Mouse (Mus musculus): Measurements from ENCODE around the gene Ptprn2.

Ptprn2 gene

GRCm38 (mm10) chr12:116968215-116968939, 482.9 kb downstream of the Ptprn2 start:
- DNase-seq (ENCODE audit: low read depth, low spot score) = no peak

DNA sequence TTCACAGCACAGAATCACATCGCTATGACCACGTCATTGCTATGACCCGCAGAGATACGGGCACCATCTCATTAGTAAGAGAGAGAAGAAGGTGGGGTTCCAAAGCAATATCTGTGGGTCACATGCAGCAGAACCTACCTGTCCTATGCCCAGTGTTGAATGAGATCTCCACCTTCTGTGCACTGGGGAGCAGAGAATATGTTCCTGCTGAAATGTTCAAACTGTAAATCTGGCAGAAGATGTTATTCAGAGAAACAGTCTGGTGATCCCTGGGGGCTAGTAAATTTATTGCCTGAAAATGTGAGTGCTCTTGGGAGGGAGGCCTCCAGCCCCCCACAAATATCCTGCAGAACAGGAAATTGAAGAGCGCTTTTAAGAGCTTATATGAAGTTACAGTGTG, 490.0 kb downstream of the Ptprn2 start:
- DNase-seq (ENCODE audit: low read depth, low spot score) = no peak

DNA sequence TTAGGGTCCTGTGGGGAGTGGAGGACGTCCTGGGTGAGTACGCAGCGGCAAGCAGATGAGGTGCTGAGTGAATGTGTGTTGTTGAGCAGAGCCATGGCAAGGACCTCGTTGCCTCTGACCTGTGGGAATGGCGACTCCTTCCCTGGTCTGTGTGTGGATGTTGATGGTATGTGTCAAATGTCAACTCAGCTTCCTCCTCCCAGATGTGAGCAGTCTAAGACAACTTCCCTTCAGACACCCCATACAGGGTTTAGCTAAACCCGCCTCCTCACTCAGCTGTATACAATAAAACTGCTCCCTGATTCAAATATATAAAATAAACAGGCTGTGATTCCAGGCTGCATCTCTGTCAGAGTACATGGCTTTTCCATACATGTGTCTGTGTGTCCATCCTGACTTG, 491.5 kb downstream of the Ptprn2 start:
- no peak for DNase-seq (ENCODE audit: low read depth, low spot score)

DNA sequence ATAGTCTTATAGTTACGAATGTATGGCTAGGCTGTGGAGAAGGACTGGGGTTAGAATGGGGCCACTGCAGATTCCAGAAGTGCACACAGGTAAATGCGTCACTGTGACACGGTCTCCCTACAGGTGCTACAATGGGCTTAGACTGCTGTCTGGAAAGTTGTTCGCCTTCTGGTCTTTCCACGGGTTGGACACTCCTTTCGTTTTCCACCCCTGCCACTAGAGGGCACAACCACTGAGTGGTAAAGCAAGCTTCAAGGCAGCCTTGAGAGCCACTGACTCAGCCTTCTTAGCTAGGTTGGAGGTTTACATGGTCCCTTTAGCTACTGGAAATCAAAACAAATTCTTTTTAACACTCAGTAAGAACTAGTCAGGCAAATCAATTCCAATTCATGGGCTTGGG, 492.7 kb downstream of the Ptprn2 start:
- DNase-seq (ENCODE audit: low read depth, low spot score) = no peak

DNA sequence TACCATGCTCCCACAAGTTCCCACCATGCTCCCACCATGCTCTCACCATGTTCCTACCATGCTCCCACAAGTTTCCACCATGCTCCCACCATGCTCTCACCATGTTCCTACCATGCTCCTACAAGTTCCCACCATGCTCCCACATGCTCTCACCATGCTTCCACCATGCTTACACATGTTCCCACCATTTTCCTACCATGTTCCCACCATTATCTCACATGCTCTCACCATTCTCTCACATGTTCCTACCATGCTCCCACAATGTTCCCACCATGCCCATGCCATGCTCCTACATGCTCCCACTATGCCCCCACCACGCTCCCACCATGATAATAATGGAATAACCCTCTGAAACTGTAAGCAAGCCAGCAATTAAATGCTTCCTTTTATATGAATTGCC, 495.8 kb downstream of the Ptprn2 start:
- DNase-seq (ENCODE audit: low read depth, low spot score) = no peak

- DNase-seq (ENCODE audit: low read depth, low spot score) = no peak
Measured at GRCm38 (mm10) chr12:116989144-116989543, 503.6 kb downstream of the Ptprn2 start.

DNA sequence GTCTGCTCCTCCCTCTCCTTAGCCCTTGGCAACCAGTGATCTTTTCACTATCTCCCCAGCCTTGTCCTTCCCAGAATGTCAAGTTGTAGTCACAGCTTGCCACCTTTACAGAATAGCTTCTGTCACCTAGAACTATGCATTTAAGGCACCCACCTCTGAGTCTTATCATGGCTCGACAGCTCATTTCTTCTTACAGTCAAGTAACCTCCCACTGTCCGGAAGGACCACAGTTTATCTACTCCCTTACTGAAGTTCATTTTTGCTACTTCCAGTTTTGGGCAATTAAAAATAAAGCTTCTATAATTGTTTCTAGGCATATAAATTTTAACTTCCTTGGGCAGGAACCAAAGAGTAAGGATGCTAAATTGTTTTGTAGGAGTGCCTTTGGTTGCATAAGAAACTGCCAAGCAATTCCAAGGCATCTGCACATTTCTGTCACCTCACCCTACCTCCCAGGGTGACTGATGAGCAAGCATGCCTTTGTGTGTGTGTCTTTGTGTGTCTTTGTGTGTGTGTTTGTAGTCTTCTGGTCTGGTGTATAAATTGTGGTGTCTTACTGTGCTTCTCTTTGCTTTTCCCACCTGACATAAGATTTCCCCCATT, 516.1 kb downstream of the Ptprn2 start:
- no peak for DNase-seq (ENCODE audit: low read depth, low spot score)

DNA sequence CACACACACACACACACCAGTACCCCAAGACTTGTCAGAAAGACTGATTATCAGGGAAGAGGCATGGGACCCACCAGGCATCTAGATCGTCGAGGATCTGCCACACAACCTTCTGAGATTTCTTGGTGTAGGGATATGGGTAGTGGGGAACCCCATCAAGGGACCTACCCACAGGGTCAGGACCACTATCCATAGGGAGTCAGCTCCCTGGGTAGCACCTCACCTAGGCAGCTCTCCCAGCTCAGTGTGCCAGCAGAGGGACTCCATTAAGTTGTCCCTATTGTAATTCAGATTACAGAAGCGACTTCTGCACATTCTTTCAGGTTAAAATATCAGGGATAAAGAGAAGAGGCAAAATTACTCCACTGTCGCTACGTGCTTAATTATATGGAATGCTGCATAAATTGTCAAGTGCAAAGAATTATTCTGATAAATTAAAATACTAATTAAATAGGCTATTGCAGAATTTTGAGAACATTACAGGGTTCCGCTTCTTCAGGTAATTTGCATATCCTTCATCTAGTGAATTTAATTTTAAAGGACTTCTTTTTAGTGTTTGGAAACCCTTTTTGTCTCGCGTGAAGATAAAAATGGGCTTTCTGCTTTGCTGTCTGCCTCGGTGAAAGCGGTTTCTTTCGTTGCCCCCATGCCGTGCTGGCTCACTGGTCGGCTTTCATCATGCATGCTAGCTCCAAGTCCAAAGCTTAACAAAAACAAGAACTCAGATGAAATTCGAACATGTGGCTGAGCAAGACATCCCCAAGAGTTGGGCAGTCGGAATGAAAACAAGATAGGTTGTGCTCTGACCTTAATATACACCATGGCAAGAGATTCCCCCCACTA, 531.5 kb downstream of the Ptprn2 start:
- no peak for DNase-seq (ENCODE audit: low read depth, low spot score)

GRCm38 (mm10) chr12:117017912-117018311, 532.4 kb downstream of the Ptprn2 start:
- DNase-seq (ENCODE audit: low read depth, low spot score) = no peak

DNA sequence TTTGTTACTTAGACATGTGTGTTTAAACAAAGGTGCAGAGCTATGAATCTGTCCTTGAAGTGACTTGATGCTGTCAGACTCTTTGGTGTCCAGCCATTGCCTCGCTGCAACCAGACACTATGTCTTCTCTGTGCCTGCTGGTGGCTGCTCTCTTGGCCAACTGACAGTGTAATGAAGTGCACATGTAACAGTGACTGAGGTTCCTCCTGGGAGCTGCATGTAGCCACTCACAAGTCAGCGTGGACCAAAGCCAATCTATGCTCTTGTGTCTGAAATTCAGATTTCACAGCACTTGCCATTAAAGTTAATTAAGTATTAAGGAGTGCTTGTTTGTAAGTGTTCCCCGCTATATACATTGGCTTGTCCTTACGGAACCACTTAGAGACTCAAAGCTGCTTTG, 537.7 kb downstream of the Ptprn2 start:
- no peak for DNase-seq (ENCODE audit: low read depth, low spot score)

DNA sequence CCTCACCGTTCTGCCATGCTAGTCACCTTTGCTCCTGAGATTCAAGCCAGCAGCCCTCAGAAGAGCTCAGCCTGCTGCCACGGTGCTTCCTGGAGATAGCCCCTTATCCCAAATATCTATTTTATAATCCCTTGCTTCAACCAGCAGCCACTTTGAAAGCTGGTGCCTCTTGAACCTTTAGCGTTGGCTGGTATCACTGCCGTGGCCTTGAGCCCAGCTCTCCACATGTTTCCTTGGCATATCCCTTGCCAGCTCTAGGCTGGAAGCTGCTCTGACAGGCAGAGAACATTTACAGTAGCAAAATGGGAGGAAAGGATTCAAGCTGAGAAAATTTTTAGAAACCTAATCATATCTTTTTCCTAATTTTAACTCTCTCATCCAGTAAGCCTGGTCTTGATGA, 539.4 kb downstream of the Ptprn2 start:
- DNase-seq (ENCODE audit: low read depth, low spot score) = no peak

DNA sequence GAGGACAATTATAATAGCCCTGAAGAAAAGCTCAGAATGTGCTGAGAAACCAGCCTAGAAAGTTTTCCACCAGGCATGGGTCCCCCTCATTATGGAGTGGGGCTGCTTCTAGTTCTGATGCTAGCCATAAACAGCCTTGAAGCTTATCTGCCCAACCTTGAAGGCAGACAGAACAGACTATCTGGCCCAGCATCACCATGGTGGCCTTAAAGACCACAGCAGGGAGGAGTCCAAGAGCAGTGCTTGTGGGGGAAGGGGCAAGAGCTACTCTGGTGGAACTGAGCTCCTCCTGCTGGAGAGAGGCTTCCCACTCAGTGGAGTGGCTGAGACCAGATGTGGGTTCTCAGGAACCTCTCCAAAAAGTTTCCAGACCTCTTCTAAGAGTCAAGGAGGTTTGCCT, 540.2 kb downstream of the Ptprn2 start:
- DNase-seq (ENCODE audit: low read depth, low spot score) = no peak

DNA sequence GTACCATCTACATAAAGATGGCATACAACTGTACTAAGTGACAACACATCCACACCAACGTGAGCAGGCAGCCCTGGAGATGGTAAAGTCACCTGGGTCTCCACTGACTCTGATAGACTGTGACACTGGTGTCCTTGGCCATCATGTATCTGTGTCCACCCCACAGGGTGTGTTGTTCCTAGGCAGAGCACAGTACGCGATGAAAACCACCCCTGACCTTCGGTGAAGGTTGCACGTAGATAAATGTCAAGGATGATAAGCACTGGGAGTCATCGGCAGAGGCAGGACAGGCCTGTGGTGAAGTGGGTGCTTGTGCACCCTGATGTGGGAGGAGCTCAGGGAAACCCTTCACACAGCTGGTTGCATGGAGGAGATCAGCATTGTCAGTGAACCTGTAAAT, 541.8 kb downstream of the Ptprn2 start:
- no peak for DNase-seq (ENCODE audit: low read depth, low spot score)

GRCm38 (mm10) chr12:117028333-117028961, 542.9 kb downstream of the Ptprn2 start:
- no peak for DNase-seq (ENCODE audit: low read depth, low spot score)

GRCm38 (mm10) chr12:117033172-117033571, 547.7 kb downstream of the Ptprn2 start:
- no peak for DNase-seq (ENCODE audit: low read depth, low spot score)

- no peak for DNase-seq (ENCODE audit: low read depth, low spot score)
Measured at GRCm38 (mm10) chr12:117034506-117034905, 549.0 kb downstream of the Ptprn2 start.

- DNase-seq (ENCODE audit: low read depth, low spot score) = no peak
Measured at GRCm38 (mm10) chr12:117035243-117035642, 549.7 kb downstream of the Ptprn2 start.

DNA sequence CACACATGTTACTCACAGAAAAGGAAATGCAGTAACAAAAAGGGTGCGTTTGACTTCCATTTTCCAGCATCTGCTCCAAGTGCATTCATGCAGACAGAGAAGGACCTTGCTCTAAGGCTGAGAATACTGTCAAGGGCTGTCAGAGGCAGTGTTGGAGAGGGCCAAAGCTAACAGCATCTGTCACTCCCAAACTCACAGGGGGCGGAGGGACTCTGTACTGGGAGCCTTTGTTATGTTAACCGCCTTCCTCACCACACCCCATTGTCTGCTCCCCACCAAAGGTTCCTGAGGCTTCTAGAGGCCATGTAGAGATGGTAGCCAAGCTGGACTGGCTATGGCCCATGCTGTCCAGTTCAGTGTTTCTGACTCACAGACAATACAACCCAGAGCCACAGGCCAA, 553.9 kb downstream of the Ptprn2 start:
- DNase-seq (ENCODE audit: low read depth, low spot score) = no peak

GRCm38 (mm10) chr12:117041409-117041808, 555.9 kb downstream of the Ptprn2 start:
- no peak for DNase-seq (ENCODE audit: low read depth, low spot score)

- no peak for DNase-seq (ENCODE audit: low read depth, low spot score)
Measured at GRCm38 (mm10) chr12:117042706-117043105, 557.2 kb downstream of the Ptprn2 start.

DNA sequence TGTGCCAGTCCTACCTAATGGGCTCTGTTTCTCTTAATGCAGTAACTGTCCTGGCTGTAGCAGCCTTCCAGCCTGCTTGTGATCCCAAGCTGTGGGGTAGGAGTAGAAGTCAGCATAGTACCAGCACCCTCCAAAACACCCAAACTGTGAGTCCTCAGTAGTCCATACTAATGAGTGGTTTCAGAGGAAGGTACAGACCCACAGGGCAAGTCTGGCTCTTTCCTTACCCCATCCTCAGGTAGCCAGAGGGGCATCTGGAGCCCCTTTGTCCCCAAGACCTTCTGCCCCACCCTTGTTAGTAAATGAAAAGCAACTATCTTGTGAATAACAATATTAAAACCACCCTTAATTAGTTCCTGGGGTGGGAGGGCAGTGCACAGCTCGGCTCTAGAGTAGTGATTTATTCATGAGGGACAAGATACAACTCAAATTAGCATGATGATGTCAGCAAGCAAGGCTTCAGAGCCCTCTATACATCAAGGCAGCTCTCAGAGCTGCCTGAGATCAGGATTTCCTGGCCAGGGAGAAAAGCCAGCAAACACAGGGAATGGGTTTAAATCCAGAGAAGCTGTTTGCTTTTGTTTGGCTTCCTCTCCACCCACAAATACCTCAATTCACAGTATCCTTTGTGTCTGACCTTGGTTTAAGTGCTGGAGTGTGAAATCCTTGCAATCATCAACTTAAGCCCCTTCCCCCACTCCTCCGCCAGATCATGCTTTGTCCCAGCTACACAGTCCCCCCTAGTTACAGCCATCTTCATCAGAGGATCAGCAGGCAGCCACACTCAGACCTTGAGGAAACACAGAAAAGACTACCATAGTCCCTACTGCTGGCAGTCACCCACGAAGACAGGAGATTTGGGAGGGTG, 562.1 kb downstream of the Ptprn2 start:
- DNase-seq (ENCODE audit: low read depth, low spot score) = no peak

Data from CD4-positive helper T cell, adult 2 months (primary cell).